Mouse (Mus musculus): ENCODE data around the gene Marcksl1. TPM values are rescaled to one million over a fixed set of nuclear protein-coding genes. Genes with fewer than 3 reads are reported as not detected.
A peak's percentile ranks its signal among the peaks of the same experiment; 100 is the strongest.

The Marcksl1 gene
- polyA plus RNA-seq, 1 experiment from 2014 or later = 1,581 TPM

GRCm38 (mm10) chr4:129496631-129497030 lies 16.8 kb upstream of the Marcksl1 start:
- H3K27me3 ChIP-seq (ENCODE audit: control insufficient read depth, insufficient read depth, low read length) = no peaks in the 10 kb centered on the region
- H3K4me2 ChIP-seq (ENCODE audit: low read depth, low read length) = peak overlapping the region; percentile 39
- H3K4me3 ChIP-seq (ENCODE audit: low read depth, low read length) = peak overlapping the region; percentile 18; the same call in 1 of the 2 replicates
- peak overlapping the region; percentile 76 for H3K27ac ChIP-seq (ENCODE audit: low read depth, low read length)
- 47% methylated on average over 6 of the region's 6 CpGs for WGBS
- H3K4me1 ChIP-seq (ENCODE audit: control insufficient read depth, insufficient read depth, low read length) = peaks cover 16% of the 10 kb centered on the region
- no peaks in the 10 kb centered on the region for H3K36me3 ChIP-seq (ENCODE audit: control insufficient read depth, insufficient read depth, low read length)
- no peaks in the 10 kb centered on the region for H3K9me3 ChIP-seq (ENCODE audit: control insufficient read depth, low read length)
- peak; percentile 32; the same call in 1 of the 2 replicates for ATAC-seq (ENCODE audit: low read depth)
- H3K9ac ChIP-seq (replicated peaks; ENCODE audit: low read depth, low read length) = peak overlapping the region; percentile 41

GRCm38 (mm10) chr4:129498941-129499340 lies 14.4 kb upstream of the Marcksl1 start:
- peaks cover 15% of the 10 kb centered on the region; the same call in 1 of the 2 replicates for H3K4me1 ChIP-seq (ENCODE audit: control insufficient read depth, insufficient read depth, low read length)
- H3K9ac ChIP-seq (replicated peaks; ENCODE audit: low read depth, low read length) = no peak overlapping the region
- WGBS = 83% methylated on average over 3 of the region's 3 CpGs
- no peak overlapping the region for H3K4me3 ChIP-seq (ENCODE audit: low read depth, low read length)
- no peak for ATAC-seq (ENCODE audit: low read depth)
- no peaks in the 10 kb centered on the region for H3K36me3 ChIP-seq (ENCODE audit: control insufficient read depth, insufficient read depth, low read length)
- no peaks in the 10 kb centered on the region for H3K27me3 ChIP-seq (ENCODE audit: control insufficient read depth, insufficient read depth, low read length)
- no peaks in the 10 kb centered on the region for H3K9me3 ChIP-seq (ENCODE audit: control insufficient read depth, low read length)
- no peak overlapping the region for H3K4me2 ChIP-seq (ENCODE audit: low read depth, low read length)
- H3K27ac ChIP-seq (ENCODE audit: low read depth, low read length) = no peak overlapping the region

DNA sequence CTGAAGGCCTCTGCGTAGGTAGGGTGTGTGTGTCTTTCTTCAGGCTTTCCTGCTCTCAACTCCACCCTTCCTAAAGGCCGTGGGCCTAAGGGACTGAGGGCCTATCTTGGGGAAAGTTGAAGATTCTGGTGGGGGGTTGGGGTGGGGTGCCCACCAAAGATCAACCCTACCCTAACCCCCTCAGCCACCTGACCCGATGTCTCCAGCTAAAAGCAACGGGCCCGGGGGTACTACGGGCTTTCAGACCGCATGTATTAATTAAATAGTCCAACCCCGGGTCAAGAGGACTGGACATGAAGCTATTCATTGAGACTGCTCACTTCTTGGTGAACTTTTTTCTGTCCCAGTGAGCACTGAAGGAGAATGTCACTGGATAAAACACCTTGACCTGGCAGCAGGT lies 13.4 kb upstream of the Marcksl1 start:
- Histone ChIP-seq H3K4me2 (ENCODE audit: low read depth, low read length) (peak overlapping the region; percentile 83), H3K36me3 (ENCODE audit: control insufficient read depth, insufficient read depth, low read length) (no peaks in the 10 kb centered on the region), H3K9ac (replicated peaks; ENCODE audit: low read depth, low read length) (no peak overlapping the region), H3K9me3 (ENCODE audit: control insufficient read depth, low read length) (no peaks in the 10 kb centered on the region), H3K4me1 (ENCODE audit: control insufficient read depth, insufficient read depth, low read length) (peaks cover 15% of the 10 kb centered on the region; the same call in 1 of the 2 replicates), H3K27me3 (ENCODE audit: control insufficient read depth, insufficient read depth, low read length) (no peaks in the 10 kb centered on the region), H3K4me3 (ENCODE audit: low read depth, low read length) (no peak overlapping the region), H3K27ac (ENCODE audit: low read depth, low read length) (no peak overlapping the region)
- WGBS = 77% methylated on average over 8 of the region's 8 CpGs
- no peak for ATAC-seq (ENCODE audit: low read depth)

DNA sequence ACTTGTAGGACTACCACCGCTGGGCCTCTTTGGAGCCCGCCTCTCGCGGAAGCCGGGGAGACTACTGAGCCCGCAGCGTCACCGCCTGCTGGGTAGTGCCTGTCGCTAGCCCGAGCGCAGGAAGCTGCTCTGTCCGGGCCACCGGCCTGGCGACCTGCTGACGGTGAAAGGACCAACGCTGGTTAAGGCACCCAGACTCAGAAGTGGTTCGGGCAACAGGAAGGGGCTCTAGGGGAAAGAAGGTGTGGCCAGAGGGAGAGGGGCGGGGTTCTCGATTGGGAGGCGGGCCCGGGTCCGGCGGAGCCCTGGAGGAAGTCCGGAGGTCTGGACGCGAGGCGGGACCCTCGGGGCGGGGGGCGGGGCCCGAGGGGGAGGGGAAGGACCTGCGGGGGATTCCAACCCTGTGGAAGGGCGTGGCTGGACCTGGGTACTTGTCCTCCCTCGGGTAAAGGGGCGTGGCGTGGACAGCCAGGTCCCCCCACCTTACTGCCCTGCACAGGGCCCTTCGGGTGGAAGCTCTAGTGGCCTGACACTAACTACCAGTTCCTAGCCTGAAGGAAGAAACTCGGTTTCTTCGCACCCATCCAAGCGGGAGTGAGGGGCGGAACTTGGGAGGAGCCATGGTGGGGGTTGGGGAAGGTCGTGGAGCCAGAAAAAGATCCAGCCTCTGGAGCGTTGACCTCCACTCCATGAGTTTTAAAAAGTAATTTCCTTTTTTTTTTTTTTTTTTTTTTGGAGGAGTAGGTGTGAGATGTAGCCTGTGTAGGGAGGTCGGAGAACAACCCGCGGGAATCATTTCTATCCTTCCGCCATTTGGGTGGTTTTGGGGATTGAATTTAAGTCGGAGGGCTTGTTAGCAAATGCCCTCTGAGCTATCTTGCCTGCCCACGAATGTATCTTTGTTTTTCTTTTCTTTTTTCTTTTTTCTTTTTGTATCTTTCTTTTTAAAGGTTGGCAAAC lies 12.5 kb upstream of the Marcksl1 start:
- Histone ChIP-seq H3K9me3 (ENCODE audit: control insufficient read depth, low read length) (no peaks in the 10 kb centered on the region), H3K4me1 (ENCODE audit: control insufficient read depth, insufficient read depth, low read length) (peaks cover 11% of the 10 kb centered on the region; the same call in 1 of the 2 replicates), H3K27ac (ENCODE audit: low read depth, low read length) (no peak overlapping the region), H3K36me3 (ENCODE audit: control insufficient read depth, insufficient read depth, low read length) (no peaks in the 10 kb centered on the region), H3K27me3 (ENCODE audit: control insufficient read depth, insufficient read depth, low read length) (no peaks in the 10 kb centered on the region), H3K4me3 (ENCODE audit: low read depth, low read length) (peak overlapping the region; percentile 47), H3K4me2 (ENCODE audit: low read depth, low read length) (peak overlapping the region; percentile 83), H3K9ac (replicated peaks; ENCODE audit: low read depth, low read length) (peak overlapping the region; percentile 43)
- 2% methylated on average over 43 of the region's 49 CpGs for WGBS
- ATAC-seq (ENCODE audit: low read depth) = peak; percentile 64

DNA sequence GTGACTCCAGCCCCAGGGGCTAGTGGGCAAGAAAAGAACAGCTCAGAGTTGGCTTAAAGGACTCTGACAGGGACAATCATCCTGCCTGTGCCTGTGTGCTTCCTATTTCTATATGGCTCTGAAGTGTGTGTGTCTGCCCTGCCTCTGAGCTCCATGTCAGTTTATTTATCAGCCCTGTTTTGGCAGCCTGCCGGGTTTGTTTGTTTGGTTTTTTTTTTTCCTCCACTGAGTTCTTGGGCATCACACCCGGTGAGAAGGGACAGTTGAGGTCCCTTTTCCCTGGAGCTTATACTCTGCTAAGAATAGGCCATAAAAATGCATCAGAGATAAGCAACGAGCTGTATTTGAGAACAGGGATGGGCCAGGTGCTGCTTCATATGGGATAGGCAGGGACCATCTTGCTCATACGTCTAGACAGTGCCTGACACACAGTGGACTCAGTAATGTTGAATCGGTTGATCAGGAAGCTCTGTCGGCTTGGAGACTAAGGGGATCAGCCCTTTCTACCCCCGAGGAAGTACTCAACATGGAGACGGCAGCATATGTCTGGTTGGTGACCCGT lies 11.0 kb upstream of the Marcksl1 start:
- Histone ChIP-seq H3K27me3 (ENCODE audit: control insufficient read depth, insufficient read depth, low read length) (no peaks in the 10 kb centered on the region), H3K9ac (replicated peaks; ENCODE audit: low read depth, low read length) (no peak overlapping the region), H3K4me3 (ENCODE audit: low read depth, low read length) (no peak overlapping the region), H3K9me3 (ENCODE audit: control insufficient read depth, low read length) (no peaks in the 10 kb centered on the region), H3K27ac (ENCODE audit: low read depth, low read length) (no peak overlapping the region), H3K36me3 (ENCODE audit: control insufficient read depth, insufficient read depth, low read length) (no peaks in the 10 kb centered on the region), H3K4me2 (ENCODE audit: low read depth, low read length) (no peak overlapping the region), H3K4me1 (ENCODE audit: control insufficient read depth, insufficient read depth, low read length) (no peaks in the 10 kb centered on the region)
- ATAC-seq (ENCODE audit: low read depth) = no peak
- WGBS = 78% methylated on average over 9 of the region's 9 CpGs

- Histone ChIP-seq H3K9me3 (ENCODE audit: control insufficient read depth, low read length) (no peaks in the 10 kb centered on the region), H3K27ac (ENCODE audit: low read depth, low read length) (no peak overlapping the region), H3K4me1 (ENCODE audit: control insufficient read depth, insufficient read depth, low read length) (no peaks in the 10 kb centered on the region), H3K9ac (replicated peaks; ENCODE audit: low read depth, low read length) (no peak overlapping the region), H3K4me2 (ENCODE audit: low read depth, low read length) (no peak overlapping the region), H3K4me3 (ENCODE audit: low read depth, low read length) (no peak overlapping the region), H3K27me3 (ENCODE audit: control insufficient read depth, insufficient read depth, low read length) (no peaks in the 10 kb centered on the region), H3K36me3 (ENCODE audit: control insufficient read depth, insufficient read depth, low read length) (no peaks in the 10 kb centered on the region)
- no peak for ATAC-seq (ENCODE audit: low read depth)
- 80% methylated on average over 11 of the region's 11 CpGs for WGBS
These were observed 10.4 kb upstream of the Marcksl1 start for GRCm38 (mm10) chr4:129502901-129503444.

GRCm38 (mm10) chr4:129505511-129505910 lies 7.9 kb upstream of the Marcksl1 start:
- Histone ChIP-seq H3K27ac (ENCODE audit: low read depth, low read length) (no peak overlapping the region), H3K4me3 (ENCODE audit: low read depth, low read length) (no peak overlapping the region), H3K4me2 (ENCODE audit: low read depth, low read length) (no peak overlapping the region), H3K27me3 (ENCODE audit: control insufficient read depth, insufficient read depth, low read length) (no peaks in the 10 kb centered on the region), H3K9ac (replicated peaks; ENCODE audit: low read depth, low read length) (no peak overlapping the region), H3K9me3 (ENCODE audit: control insufficient read depth, low read length) (no peaks in the 10 kb centered on the region), H3K36me3 (ENCODE audit: control insufficient read depth, insufficient read depth, low read length) (no peaks in the 10 kb centered on the region), H3K4me1 (ENCODE audit: control insufficient read depth, insufficient read depth, low read length) (0 out of 2 replicates have a peak, but pooled peaks cover 7% of the 10 kb centered on the region)
- ATAC-seq (ENCODE audit: low read depth) = no peak
- 71% methylated on average over 3 of the region's 3 CpGs for WGBS

- ATAC-seq (ENCODE audit: low read depth) = no peak
- no peak overlapping the region for H3K4me3 ChIP-seq (ENCODE audit: low read depth, low read length)
- 0 out of 2 replicates have a peak, but pooled peaks cover 10% of the 10 kb centered on the region for H3K4me1 ChIP-seq (ENCODE audit: control insufficient read depth, insufficient read depth, low read length)
- WGBS = 70% methylated on average over 9 of the region's 10 CpGs
- H3K27ac ChIP-seq (ENCODE audit: low read depth, low read length) = no peak overlapping the region
- H3K27me3 ChIP-seq (ENCODE audit: control insufficient read depth, insufficient read depth, low read length) = no peaks in the 10 kb centered on the region
- H3K9ac ChIP-seq (replicated peaks; ENCODE audit: low read depth, low read length) = no peak overlapping the region
- no peaks in the 10 kb centered on the region for H3K9me3 ChIP-seq (ENCODE audit: control insufficient read depth, low read length)
- H3K4me2 ChIP-seq (ENCODE audit: low read depth, low read length) = no peak overlapping the region
- H3K36me3 ChIP-seq (ENCODE audit: control insufficient read depth, insufficient read depth, low read length) = no peaks in the 10 kb centered on the region
These were observed 5.7 kb upstream of the Marcksl1 start for GRCm38 (mm10) chr4:129507434-129508236.

Measured in neural tube, embryonic 14.5 days (tissue).